ENCODE assay signal across 28 mouse cellular contexts in the genomic region with DNA sequence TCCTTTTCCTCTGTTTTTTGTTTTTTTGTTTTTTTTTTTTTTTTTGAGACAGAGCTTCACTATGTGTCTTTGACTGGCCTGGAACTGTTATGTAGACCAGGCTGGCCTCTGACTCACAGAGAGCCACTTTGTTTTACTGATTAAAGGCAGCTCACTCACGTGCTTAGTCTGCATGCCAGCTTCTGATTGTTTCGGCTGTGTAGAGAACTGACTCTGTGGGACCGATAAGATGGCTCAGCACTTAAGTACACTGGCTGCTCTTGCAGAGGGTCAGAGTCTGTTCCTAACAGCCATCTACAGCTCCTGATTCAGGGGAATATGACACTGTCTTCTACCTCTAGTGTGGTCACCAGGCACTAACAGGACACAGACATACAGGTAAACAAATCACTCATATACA. TPM values are rescaled to one million over a fixed set of nuclear protein-coding genes. Genes with fewer than 3 reads are reported as not detected.
A peak's percentile ranks its signal among the peaks of the same experiment; 100 is the strongest.
DNase-seq lines count a peak whose midpoint lies in the region; ATAC-seq and TF ChIP-seq lines count a peak whose summit lies in the region.
"Had no signal": no experiment of that assay in that cellular context is flagged by ENCODE, and none has a peak within 500 bp of the region (broad histone marks: within the 10 kb centered on the region; RNA-seq: fewer than 3 reads in every experiment).

No protein-coding gene starts in this region.

- WGBS in heart, embryonic 14.5 days, result 15% methylated on average over 3 of the region's 3 CpGs
- 16% methylated on average over 3 of the region's 3 CpGs for WGBS in heart, postnatal 0 days
- WGBS in hindbrain, embryonic 10.5 days, result 74% methylated on average over 3 of the region's 3 CpGs

- no peak for TF ChIP-seq CTCF in heart, postnatal 0 days (IDR thresholded peaks at IDR 0.05; ENCODE audit: low read depth)

- no peak for TF ChIP-seq EP300 in heart, postnatal 0 days (IDR thresholded peaks at IDR 0.05; ENCODE audit: low read depth)

- H3K4me2 ChIP-seq in heart, embryonic 14.5 days (ENCODE audit: low read length), result no peak overlapping the region
- H3K4me2 ChIP-seq in heart, postnatal 0 days (ENCODE audit: low read depth, low read length), result no peak overlapping the region
- H3K4me2 ChIP-seq: embryonic facial prominence, embryonic 13.5 days; forebrain, embryonic 13.5 days; heart, embryonic 11.5 days; hindbrain, embryonic 12.5 days; hindbrain, embryonic 15.5 days had no signal

- no peaks in the 10 kb centered on the region for H3K9me3 ChIP-seq in heart, embryonic 14.5 days (ENCODE audit: control insufficient read depth, low read length)
- H3K9me3 ChIP-seq in heart, postnatal 0 days (replicated peaks; ENCODE audit: control insufficient read depth, low read length), result no peaks in the 10 kb centered on the region
- H3K9me3 ChIP-seq in hindbrain, embryonic 10.5 days, result no peaks in the 10 kb centered on the region
- H3K9me3 ChIP-seq: embryonic facial prominence, embryonic 10.5 days; embryonic facial prominence, embryonic 13.5 days; forebrain, embryonic 10.5 days; forebrain, embryonic 13.5 days; hindbrain, embryonic 12.5 days; hindbrain, embryonic 15.5 days had no signal

- H3K27ac ChIP-seq in heart, embryonic 14.5 days (replicated peaks in 1 of 2; ENCODE audit: control insufficient read depth in 1 of 2, insufficient read depth in 1 of 2, low read depth in 2 of 2, low read length in 2 of 2), result peak overlapping the region in 1 of 2 experiments; percentile 42; a peak in 1 of 4 replicates
- no peak overlapping the region for H3K27ac ChIP-seq in heart, postnatal 0 days (ENCODE audit: low read depth)
- no peak overlapping the region for H3K27ac ChIP-seq in hindbrain, embryonic 10.5 days
- H3K27ac ChIP-seq: embryonic facial prominence, embryonic 10.5 days; embryonic facial prominence, embryonic 13.5 days; forebrain, embryonic 10.5 days; forebrain, embryonic 13.5 days; hindbrain, embryonic 12.5 days; hindbrain, embryonic 15.5 days had no signal

- peaks cover 11 to 21% of the 10 kb centered on the region in 2 experiments; a peak in 3 of 4 replicates for H3K4me1 ChIP-seq in heart, embryonic 14.5 days (ENCODE audit: control insufficient read depth in 2 of 2, insufficient read depth in 2 of 2, low read length in 2 of 2)
- H3K4me1 ChIP-seq in heart, postnatal 0 days (ENCODE audit: control insufficient read depth, insufficient read depth), result peaks cover 4% of the 10 kb centered on the region
- H3K4me1 ChIP-seq in hindbrain, embryonic 10.5 days (replicated peaks), result no peaks in the 10 kb centered on the region
- H3K4me1 ChIP-seq: embryonic facial prominence, embryonic 10.5 days; embryonic facial prominence, embryonic 13.5 days; forebrain, embryonic 10.5 days; forebrain, embryonic 13.5 days; hindbrain, embryonic 12.5 days; hindbrain, embryonic 15.5 days had no signal

- no peak overlapping the region for H3K4me3 ChIP-seq in heart, embryonic 14.5 days (ENCODE audit: control insufficient read depth in 1 of 2, insufficient read depth in 1 of 2, low read depth in 1 of 2, low read length in 2 of 2)
- no peak overlapping the region for H3K4me3 ChIP-seq in heart, postnatal 0 days (ENCODE audit: low read depth, low read length)
- no peak overlapping the region for H3K4me3 ChIP-seq in hindbrain, embryonic 10.5 days
- H3K4me3 ChIP-seq: embryonic facial prominence, embryonic 10.5 days; embryonic facial prominence, embryonic 13.5 days; erythroblast, embryonic 14.5 days; forebrain, embryonic 10.5 days; forebrain, embryonic 13.5 days; hindbrain, embryonic 12.5 days; hindbrain, embryonic 15.5 days had no signal

- peak; percentile 51 for ATAC-seq in heart, embryonic 14.5 days (ENCODE audit: insufficient number of reproducible peaks, insufficient read depth, low FRiP score, low read depth)
- peak; percentile 62 for ATAC-seq in heart, postnatal 0 days (ENCODE audit: insufficient read depth, low read depth)
- ATAC-seq: CD4-positive, CD25-positive, alpha-beta regulatory T cell, adult 4 months; forebrain, embryonic 13.5 days; forebrain, embryonic 16.5 days had no signal

- DNase-seq in heart, adult 18-20 months, result no peak
- DNase-seq in heart, postnatal 0 days (ENCODE audit: low spot score), result peak; percentile 16
- DNase-seq in heart, adult 8-10 months (ENCODE audit: low spot score), result no peak
- peak; percentile 10 for DNase-seq in fibroblast of lung, adult 2 months (ENCODE audit: low read depth)
- no peak for DNase-seq in hindbrain, embryonic 10.5 days (ENCODE audit: low spot score)
- DNase-seq: adrenal gland, adult 2 months; adrenal gland, postnatal 14 days; cerebellum, adult 11-12 months; cerebellum, adult 8-10 months; cerebellum, postnatal 10 days; cerebellum, postnatal 36 days; embryo, embryonic 11 days; gastrocnemius, postnatal 10 days; gastrocnemius, postnatal 36 days; heart, postnatal 36 days; kidney, adult 18-20 months; kidney, adult 9 months had no signal

- H3K27me3 ChIP-seq in heart, embryonic 14.5 days (ENCODE audit: control insufficient read depth, insufficient read depth, low read length), result no peaks in the 10 kb centered on the region
- H3K27me3 ChIP-seq in heart, postnatal 0 days (ENCODE audit: control insufficient read depth, insufficient read depth, low read length), result no peaks in the 10 kb centered on the region
- no peaks in the 10 kb centered on the region for H3K27me3 ChIP-seq in hindbrain, embryonic 10.5 days (ENCODE audit: insufficient read depth, poor library complexity, severe bottlenecking)
- H3K27me3 ChIP-seq: embryonic facial prominence, embryonic 13.5 days; forebrain, embryonic 13.5 days; hindbrain, embryonic 12.5 days; hindbrain, embryonic 15.5 days had no signal

- peaks cover 97% of the 10 kb centered on the region for H3K36me3 ChIP-seq in heart, embryonic 14.5 days (ENCODE audit: control insufficient read depth, insufficient read depth, low read length)
- peaks cover 99% of the 10 kb centered on the region for H3K36me3 ChIP-seq in heart, postnatal 0 days (replicated peaks; ENCODE audit: control insufficient read depth, insufficient read depth, low read length)
- H3K36me3 ChIP-seq in hindbrain, embryonic 10.5 days, result peaks cover 97% of the 10 kb centered on the region

- H3K9ac ChIP-seq in heart, embryonic 14.5 days (ENCODE audit: low read length), result no peak overlapping the region
- no peak overlapping the region for H3K9ac ChIP-seq in heart, postnatal 0 days (replicated peaks; ENCODE audit: low read depth, low read length)
- H3K9ac ChIP-seq: embryonic facial prominence, embryonic 13.5 days; forebrain, embryonic 13.5 days; hindbrain, embryonic 12.5 days; hindbrain, embryonic 15.5 days had no signal

RNA-seq across cellular contexts. Expression of gene Cse1l, which starts 43.3 kb away (rescaled TPM):
- polyA plus RNA-seq in heart, embryonic 14.5 days (2014; fragmentation: Nextera tagmentation; extraction: Ambion mirVana), result 95.2 and 106 TPM in 2 replicates
- 10 to 100 TPM; 40.5 to 42.2 TPM for total RNA-seq in heart, adult 18-20 months (2021)
- 62.5 and 64.2 TPM in 2 replicates for total RNA-seq in heart, postnatal 0 days (2014; rRNA removed; ENCODE audit: low replicate concordance)
- polyA plus RNA-seq in heart, postnatal 0 days (2015; fragmentation: Nextera tagmentation; extraction: Ambion mirVana), result 38.8 and 41.2 TPM in 2 replicates
- total RNA-seq in heart, adult 8-10 months (2022), result 10 to 100 TPM; 36.1 to 50.8 (median 40.1) TPM
- 165 and 190 TPM in 2 replicates for polyA plus RNA-seq in hindbrain, embryonic 10.5 days (2016; fragmentation: Nextera tagmentation; extraction: Ambion mirVana)

RNA-seq across cellular contexts. Expression of gene Arfgef2, which starts 57.1 kb away (rescaled TPM):
- polyA plus RNA-seq in heart, embryonic 14.5 days (2014; fragmentation: Nextera tagmentation; extraction: Ambion mirVana), result 7.7 and 8.0 TPM in 2 replicates
- total RNA-seq in heart, adult 18-20 months (2021), result 10 to 100 TPM; 48.5 to 49.4 TPM
- 15.4 and 15.5 TPM in 2 replicates for total RNA-seq in heart, postnatal 0 days (2014; rRNA removed; ENCODE audit: low replicate concordance)
- 4.2 and 5.2 TPM in 2 replicates for polyA plus RNA-seq in heart, postnatal 0 days (2015; fragmentation: Nextera tagmentation; extraction: Ambion mirVana)
- 10 to 100 TPM; 43.4 to 53.9 (median 47.4) TPM for total RNA-seq in heart, adult 8-10 months (2022)
- 4.9 and 5.2 TPM in 2 replicates for polyA plus RNA-seq in hindbrain, embryonic 10.5 days (2016; fragmentation: Nextera tagmentation; extraction: Ambion mirVana)

Comparison
In these comparisons a context has a peak if more than half of its experiments do, and no peak if none do; other contexts are left out.
1. DNase-seq: peak in heart, postnatal 0 days (single experiment) and fibroblast of lung, adult 2 months (single experiment); none in heart, adult 18-20 months (0 of 2), heart, adult 8-10 months (single experiment) and hindbrain, embryonic 10.5 days (single experiment).